8 mouse cellular contexts compared by ENCODE assay signal in the genomic region with DNA sequence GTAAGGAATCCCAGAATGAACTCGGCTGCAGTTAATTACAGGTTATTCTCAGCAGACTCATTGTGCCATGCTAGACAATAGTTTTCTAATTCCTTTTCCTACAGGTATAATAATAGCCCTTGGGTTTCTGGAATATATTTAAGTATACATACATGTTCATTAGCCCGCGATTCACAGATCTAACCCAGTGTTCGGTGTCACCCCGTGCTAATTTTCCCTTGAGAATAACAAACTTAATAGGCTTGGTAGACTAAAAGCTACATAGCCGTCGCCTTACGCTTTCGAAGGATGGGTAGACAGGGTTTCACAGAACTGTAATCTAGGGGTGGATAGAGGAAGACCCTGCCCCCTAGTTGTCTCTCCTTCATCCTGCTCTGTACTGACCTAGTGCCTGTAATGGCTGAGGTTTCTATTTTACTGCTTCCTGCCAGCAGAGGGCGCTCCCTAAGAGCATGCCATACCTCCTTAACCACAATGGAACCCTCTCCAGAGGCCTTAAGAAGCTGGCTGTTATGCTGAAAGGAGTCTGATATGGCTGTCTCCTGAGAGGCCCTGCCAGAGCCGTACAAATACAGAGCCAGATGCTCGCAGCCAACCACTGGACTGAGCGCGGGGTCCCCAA. TPM values are rescaled to one million over a fixed set of nuclear protein-coding genes. Genes with fewer than 3 reads are reported as not detected.
DNase-seq lines count a peak whose midpoint lies in the region; ATAC-seq and TF ChIP-seq lines count a peak whose summit lies in the region.

No protein-coding gene starts in this region.

- TF ChIP-seq POLR2A in heart, adult 2 months (IDR thresholded peaks at IDR 0.05; ENCODE audit: insufficient read depth, low read depth, low read length), result no peak
- TF ChIP-seq POLR2A in kidney, adult 2 months (IDR thresholded peaks at IDR 0.05; ENCODE audit: low read depth, low read length), result no peak

- 45% methylated on average over 14 of the region's 14 CpGs for whole genome bisulfite sequencing in embryonic facial prominence, embryonic 13.5 days
- 59% methylated on average over 14 of the region's 14 CpGs for WGBS in heart, adult 2 months
- 73% methylated on average over 14 of the region's 14 CpGs for WGBS in kidney, adult 2 months
- WGBS in limb, embryonic 11.5 days, result 58% methylated on average over 14 of the region's 14 CpGs
- WGBS in midbrain, embryonic 16.5 days, result 54% methylated on average over 14 of the region's 14 CpGs

- no peaks in the 10 kb centered on the region for H3K9me3 ChIP-seq in embryonic facial prominence, embryonic 13.5 days
- no peaks in the 10 kb centered on the region for H3K9me3 ChIP-seq in limb, embryonic 11.5 days (ENCODE audit: control insufficient read depth, low read length)
- H3K9me3 ChIP-seq in midbrain, embryonic 16.5 days (replicated peaks; ENCODE audit: control insufficient read depth, low read length, poor library complexity, severe bottlenecking), result no peaks in the 10 kb centered on the region; the same call in 1 of the 2 replicates

- H3K4me3 ChIP-seq in embryonic facial prominence, embryonic 13.5 days, result no peak overlapping the region
- H3K4me3 ChIP-seq in heart, adult 2 months, result no peak overlapping the region
- no peak overlapping the region for H3K4me3 ChIP-seq in kidney, adult 2 months (ENCODE audit: insufficient read depth, low read depth, low read length)
- H3K4me3 ChIP-seq in limb, embryonic 11.5 days (ENCODE audit: low read depth, low read length), result no peak overlapping the region
- no peak overlapping the region for H3K4me3 ChIP-seq in midbrain, embryonic 16.5 days (ENCODE audit: low read depth, low read length)

- H3K79me2 ChIP-seq in heart, adult 2 months (replicated peaks; ENCODE audit: control insufficient read depth, insufficient read depth, low read length), result no peaks in the 10 kb centered on the region

- peak; percentile 54 to 57 for DNase-seq in B cell, adult 2 months
- DNase-seq in adrenal gland, postnatal 4 days (ENCODE audit: low spot score in 2 of 2), result peak; percentile 17 to 39
- peak; percentile 69 to 76 for DNase-seq in heart, adult 2 months
- DNase-seq in kidney, adult 2 months, result peak; percentile 75
- peak; percentile 82 for DNase-seq in limb, embryonic 11.5 days (ENCODE audit: low spot score)
- DNase-seq in spleen, postnatal 10 days (ENCODE audit: low spot score in 2 of 2), result peak; percentile 46 to 77

- H3K4me2 ChIP-seq in embryonic facial prominence, embryonic 13.5 days, result no peak overlapping the region
- no peak overlapping the region for H3K4me2 ChIP-seq in limb, embryonic 11.5 days (ENCODE audit: low read depth, severe bottlenecking)
- H3K4me2 ChIP-seq in midbrain, embryonic 16.5 days (ENCODE audit: low read length), result no peak overlapping the region

- TF ChIP-seq EP300 in heart, adult 2 months (IDR thresholded peaks at IDR 0.05; ENCODE audit: insufficient read depth, low read depth, low read length), result no peak

- no peak overlapping the region for H3K9ac ChIP-seq in embryonic facial prominence, embryonic 13.5 days
- H3K9ac ChIP-seq in heart, adult 2 months (ENCODE audit: low read depth, low read length), result no peak overlapping the region
- H3K9ac ChIP-seq in limb, embryonic 11.5 days (ENCODE audit: low read length), result no peak overlapping the region
- no peak overlapping the region for H3K9ac ChIP-seq in midbrain, embryonic 16.5 days (ENCODE audit: low read depth, low read length)

- 0 out of 2 replicates have a peak, but pooled peaks have one; percentile 48 for ATAC-seq in embryonic facial prominence, embryonic 13.5 days (ENCODE audit: insufficient number of reproducible peaks, insufficient read depth, low FRiP score, low TSS enrichment, low read depth)
- no peak for ATAC-seq in limb, embryonic 11.5 days (ENCODE audit: insufficient number of reproducible peaks, low FRiP score, low TSS enrichment, low read depth)
- ATAC-seq in midbrain, embryonic 16.5 days, result peak; percentile 69

- intact Hi-C loops in heart, adult 2 months (cut with DNase I), result loop anchor here (2.0 kb wide), 1 partner anchor 248 kb away; no protein-coding TSS in a partner anchor

- H3K27ac ChIP-seq in embryonic facial prominence, embryonic 13.5 days, result no peak overlapping the region
- H3K27ac ChIP-seq in heart, adult 2 months, result no peak overlapping the region
- H3K27ac ChIP-seq in kidney, adult 2 months (ENCODE audit: insufficient read depth, low read depth, low read length), result no peak overlapping the region
- H3K27ac ChIP-seq in limb, embryonic 11.5 days (replicated peaks; ENCODE audit: low read depth, low read length), result no peak overlapping the region
- H3K27ac ChIP-seq in midbrain, embryonic 16.5 days (ENCODE audit: low read length), result no peak overlapping the region

- H3K36me3 ChIP-seq in embryonic facial prominence, embryonic 13.5 days, result no peaks in the 10 kb centered on the region
- no peaks in the 10 kb centered on the region for H3K36me3 ChIP-seq in heart, adult 2 months (ENCODE audit: control insufficient read depth, insufficient read depth, low read length)
- H3K36me3 ChIP-seq in kidney, adult 2 months (ENCODE audit: control insufficient read depth, insufficient read depth, low read length), result no peaks in the 10 kb centered on the region
- no peaks in the 10 kb centered on the region for H3K36me3 ChIP-seq in limb, embryonic 11.5 days (ENCODE audit: control insufficient read depth, insufficient read depth, low read length)
- no peaks in the 10 kb centered on the region for H3K36me3 ChIP-seq in midbrain, embryonic 16.5 days (ENCODE audit: control insufficient read depth, insufficient read depth, low read length)

- TF ChIP-seq CTCF in heart, adult 2 months (IDR thresholded peaks at IDR 0.05), result peak; percentile 91
- peak; percentile 77 for TF ChIP-seq CTCF in kidney, adult 2 months (conservative IDR thresholded peaks at IDR 0.05; ENCODE audit: insufficient read depth, insufficient read length, low read depth, low read length)

- H3K4me1 ChIP-seq in embryonic facial prominence, embryonic 13.5 days, result 0 out of 2 replicates have a peak, but pooled peaks cover 4% of the 10 kb centered on the region
- H3K4me1 ChIP-seq in heart, adult 2 months (ENCODE audit: control insufficient read depth, insufficient read depth, low read length), result no peaks in the 10 kb centered on the region
- H3K4me1 ChIP-seq in kidney, adult 2 months (ENCODE audit: control insufficient read depth, insufficient read depth, low read length), result 0 out of 2 replicates have a peak, but pooled peaks cover 4% of the 10 kb centered on the region
- H3K4me1 ChIP-seq in limb, embryonic 11.5 days (ENCODE audit: control insufficient read depth, insufficient read depth, low read length), result no peaks in the 10 kb centered on the region
- peaks cover 11% of the 10 kb centered on the region; the same call in 1 of the 2 replicates for H3K4me1 ChIP-seq in midbrain, embryonic 16.5 days (ENCODE audit: control insufficient read depth, insufficient read depth, low read length)

- H3K27me3 ChIP-seq in embryonic facial prominence, embryonic 13.5 days, result no peaks in the 10 kb centered on the region
- H3K27me3 ChIP-seq in heart, adult 2 months (ENCODE audit: control insufficient read depth, insufficient read depth, low read length), result no peaks in the 10 kb centered on the region
- no peaks in the 10 kb centered on the region for H3K27me3 ChIP-seq in kidney, adult 2 months (replicated peaks; ENCODE audit: control insufficient read depth, insufficient read depth, low read length)
- H3K27me3 ChIP-seq in limb, embryonic 11.5 days (ENCODE audit: control insufficient read depth, insufficient read depth, low read length), result no peaks in the 10 kb centered on the region
- H3K27me3 ChIP-seq in midbrain, embryonic 16.5 days (ENCODE audit: control insufficient read depth, insufficient read depth, low read depth, low read length), result no peaks in the 10 kb centered on the region

RNA-seq across cellular contexts. Expression of gene Spp2, which starts 49.8 kb away (rescaled TPM):
- total RNA-seq in adrenal gland, postnatal 4 days (2021), result 10 to 100 TPM; 42.2 to 83.6 TPM
- polyA plus RNA-seq in embryonic facial prominence, embryonic 13.5 days (2015; fragmentation: Nextera tagmentation; extraction: Ambion mirVana), result 3.8 TPM in 1 of 2 replicates, not detected in the other
- not detected for total RNA-seq in heart, adult 2 months (2021)
- polyA plus RNA-seq in heart, adult 2 months (2012; rRNA removed), result not detected in 2 replicates
- polyA plus RNA-seq in kidney, adult 2 months (2012; rRNA removed), result 1,106 and 1,181 TPM in 2 replicates
- polyA plus RNA-seq in limb, embryonic 11.5 days (2014; fragmentation: Nextera tagmentation; extraction: Ambion mirVana), result not detected in 2 replicates
- 0.74 and 1.8 TPM in 2 replicates for polyA plus RNA-seq in midbrain, embryonic 16.5 days (2015; fragmentation: Nextera tagmentation; extraction: Ambion mirVana)

RNA-seq across cellular contexts. Expression of gene Glrp1, which starts 53.3 kb away (rescaled TPM):
- not detected for total RNA-seq in adrenal gland, postnatal 4 days (2021)
- polyA plus RNA-seq in embryonic facial prominence, embryonic 13.5 days (2015; fragmentation: Nextera tagmentation; extraction: Ambion mirVana), result not detected in 2 replicates
- total RNA-seq in heart, adult 2 months (2021), result under 1 TPM in 1 of 2 experiments, not detected in 1; 0.16 TPM
- 0.08 TPM in 1 of 2 replicates, not detected in the other for polyA plus RNA-seq in heart, adult 2 months (2012; rRNA removed)
- polyA plus RNA-seq in kidney, adult 2 months (2012; rRNA removed), result not detected in 2 replicates
- polyA plus RNA-seq in limb, embryonic 11.5 days (2014; fragmentation: Nextera tagmentation; extraction: Ambion mirVana), result not detected in 2 replicates
- not detected in 2 replicates for polyA plus RNA-seq in midbrain, embryonic 16.5 days (2015; fragmentation: Nextera tagmentation; extraction: Ambion mirVana)

Comparison
In these comparisons a context has a peak if more than half of its experiments do, and no peak if none do; other contexts are left out.
1. DNase-seq: peak in every context shown above with its lines; median percentile 82 in limb, embryonic 11.5 days; 75 in kidney, adult 2 months; 72 in heart, adult 2 months; 62 in spleen, postnatal 10 days; 56 in B cell, adult 2 months; 28 in adrenal gland, postnatal 4 days.
2. RNA of gene Spp2, which starts 49.8 kb away (polyA plus RNA-seq): 1,106 to 1,181 TPM in kidney, adult 2 months; 0.74 to 1.8 TPM in midbrain, embryonic 16.5 days, 3.8 TPM in embryonic facial prominence, embryonic 13.5 days, not detected in heart, adult 2 months and not detected in limb, embryonic 11.5 days; every median in the first group is over 100 times any median in the second.